ENCODE assay signal across 8 mouse cellular contexts in genomic region chr7:60244187-60244866, GRCm38 (mm10).
A peak's percentile ranks its signal among the peaks of the same experiment; 100 is the strongest.
DNase-seq lines count a peak whose midpoint lies in the region; ATAC-seq and TF ChIP-seq lines count a peak whose summit lies in the region.
"Not testable (repeated sequence)": the region's sequence is repeated elsewhere in the genome, so short reads cannot be mapped to it uniquely, and the experiment has no call there.

No protein-coding gene starts in this region.

- DNase-seq in MN1 (ENCODE audit: low spot score) (peak; percentile 84), liver (peak; percentile 72)
- peak; percentile 16 for DNase-seq in cerebellum, adult 11 months
- peak; percentile 42 for DNase-seq in kidney, adult 9 months

- not testable (repeated sequence) for H3K4me1 ChIP-seq in erythroblast, embryonic 14.5 days (ENCODE audit: control insufficient read depth); heart, embryonic 15.5 days (replicated peaks); midbrain, embryonic 13.5 days (replicated peaks); small intestine, adult 2 months (ENCODE audit: control insufficient read depth, insufficient read depth, insufficient read length, low read length)

- WGBS in heart, embryonic 15.5 days, result 11% methylated on average over 22 of the region's 22 CpGs
- 18% methylated on average over 22 of the region's 22 CpGs for WGBS in midbrain, embryonic 13.5 days
- 17% methylated on average over 22 of the region's 22 CpGs for WGBS in small intestine, adult 2 months

- peak overlapping the region; percentile 56 for H3K4me2 ChIP-seq in heart, embryonic 15.5 days
- peak overlapping the region; percentile 42; the same call in 1 of the 2 replicates for H3K4me2 ChIP-seq in midbrain, embryonic 13.5 days (replicated peaks)

- not testable (repeated sequence) for H3K9ac ChIP-seq in heart, embryonic 15.5 days
- H3K9ac ChIP-seq in midbrain, embryonic 13.5 days (replicated peaks), result 0 out of 2 replicates have a peak overlapping the region, but pooled peaks have one; percentile 39

- TF ChIP-seq POLR2A in small intestine, adult 2 months (IDR thresholded peaks at IDR 0.05; ENCODE audit: low read depth, low read length), result not testable (repeated sequence)

- H3K27me3 ChIP-seq in erythroblast, embryonic 14.5 days (ENCODE audit: control insufficient read depth); heart, embryonic 15.5 days; midbrain, embryonic 13.5 days; small intestine, adult 2 months (ENCODE audit: control insufficient read depth, insufficient read depth, low read length): not testable (repeated sequence)

- H3K9me3 ChIP-seq in erythroblast, embryonic 14.5 days (ENCODE audit: control insufficient read depth, low read length); heart, embryonic 15.5 days (replicated peaks); midbrain, embryonic 13.5 days: not testable (repeated sequence)

- H3K4me3 ChIP-seq in erythroblast, embryonic 14.5 days (replicated peaks), result peak overlapping the region; percentile 63
- peak overlapping the region; percentile 50 for H3K4me3 ChIP-seq in heart, embryonic 15.5 days
- peak overlapping the region; percentile 45 for H3K4me3 ChIP-seq in midbrain, embryonic 13.5 days (replicated peaks)
- peak overlapping the region; percentile 65 for H3K4me3 ChIP-seq in small intestine, adult 2 months (ENCODE audit: low read depth, low read length)

- not testable (repeated sequence) for H3K27ac ChIP-seq in heart, embryonic 15.5 days; small intestine, adult 2 months (ENCODE audit: insufficient read depth, low read depth, low read length)
- H3K27ac ChIP-seq in midbrain, embryonic 13.5 days, result peak overlapping the region; percentile 53; the same call in 1 of the 2 replicates

- ATAC-seq in heart, embryonic 15.5 days (replicated peaks; ENCODE audit: insufficient number of reproducible peaks, insufficient read depth, low FRiP score, low read depth), result peak; percentile 91
- ATAC-seq in midbrain, embryonic 13.5 days, result peak; percentile 99

- H3K36me3 ChIP-seq in erythroblast, embryonic 14.5 days (ENCODE audit: control insufficient read depth); heart, embryonic 15.5 days; midbrain, embryonic 13.5 days; small intestine, adult 2 months (ENCODE audit: control insufficient read depth, insufficient read depth, low read length): not testable (repeated sequence)

- not testable (repeated sequence) for TF ChIP-seq CTCF in small intestine, adult 2 months (IDR thresholded peaks at IDR 0.05; ENCODE audit: extremely low read depth, insufficient read length, insufficient replicate concordance, low read depth, low read length)

Comparison
In these comparisons a context has a peak if more than half of its experiments do, and no peak if none do; other contexts are left out.
1. DNase-seq: peak in every context shown above with its lines; median percentile 84 in MN1; 72 in liver; 42 in kidney, adult 9 months; 16 in cerebellum, adult 11 months.